Mouse (Mus musculus) gastrocnemius, postnatal 10 days (tissue): ENCODE results near the gene Chil1. TPM values are rescaled to one million over a fixed set of nuclear protein-coding genes. Genes with fewer than 3 reads are reported as not detected.

Experiments
- DNase-seq: peaks from one replicate; pipeline ENCODE4 v3.0.0; 2021; ENCODE audit warnings: mixed read lengths
- long read RNA-seq, 2 experiments: library from polyadenylated mRNA; stranded (forward); transcript quantifications; one replicate each; pipeline ENCODE4 v2.0.0; 2021
- total RNA-seq, 2 experiments: library from RNA; stranded (reverse); gene quantifications; 2 replicates each; pipeline ENCODE4 v1.2.3; 2021

The Chil1 gene
- 1 to 10 TPM; 1.9 TPM for total RNA-seq
- long read RNA-seq, experiment 1, partial matches to known transcripts: 0 of 3 reads
- long read RNA-seq, experiment 1, other reads (novel, unspliced or antisense): 2 of 3 reads
- long read RNA-seq, experiment 2, partial matches to known transcripts: 0 of 4 reads
- long read RNA-seq, experiment 2, other reads (novel, unspliced or antisense): 4 of 4 reads

DNA sequence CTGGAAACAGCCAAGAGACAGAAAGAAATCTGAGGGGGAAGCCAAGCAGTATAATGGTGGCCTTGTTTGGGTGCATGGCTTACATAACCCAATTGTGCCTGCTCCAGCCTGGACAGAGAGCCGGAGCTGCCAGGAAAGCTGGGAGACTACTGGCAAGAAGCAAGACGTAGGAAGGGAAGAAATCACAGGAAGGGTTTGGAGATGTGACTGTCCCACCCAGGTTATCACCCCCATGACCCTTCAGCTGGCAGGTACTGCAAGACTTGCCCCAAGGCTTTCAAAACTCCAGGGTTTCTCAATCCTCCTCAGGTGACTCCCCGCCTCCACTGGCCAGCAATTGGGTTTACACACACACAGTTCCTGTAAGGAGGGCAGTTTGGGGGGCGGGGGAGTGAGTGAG, at the start of gene Chil1:
Gene Chil1 (plus strand): TSS at position 152 of the 400 bp plus-strand sequence.
- no peak for DNase-seq

- DNase-seq: no peak
These were observed 48.7 kb upstream of the Chil1 start for GRCm38 (mm10) chr1:134133316-134133715.

GRCm38 (mm10) chr1:134136351-134136750, 45.6 kb upstream of the Chil1 start:
- DNase-seq: no peak

DNA sequence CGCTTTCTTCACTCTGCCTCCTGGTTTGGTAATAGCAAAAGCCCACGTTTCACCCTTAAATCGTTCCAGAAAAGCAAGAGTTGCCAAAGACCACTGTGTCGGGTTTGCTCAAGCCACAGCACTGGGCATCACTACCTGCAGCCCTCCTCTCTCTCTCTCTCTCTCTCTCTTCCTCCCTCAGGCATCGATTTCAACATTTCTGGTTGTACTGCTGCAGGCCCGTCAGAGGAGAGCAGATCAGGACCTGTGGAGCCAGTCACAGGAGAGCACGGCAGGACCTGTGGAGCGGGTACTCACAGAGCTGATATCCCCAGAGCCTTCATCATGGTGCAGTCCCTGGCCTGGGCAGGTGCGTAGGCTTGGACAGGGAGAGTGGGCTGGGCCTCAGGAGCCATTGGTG, 43.6 kb upstream of the Chil1 start:
- DNase-seq: no peak

DNA sequence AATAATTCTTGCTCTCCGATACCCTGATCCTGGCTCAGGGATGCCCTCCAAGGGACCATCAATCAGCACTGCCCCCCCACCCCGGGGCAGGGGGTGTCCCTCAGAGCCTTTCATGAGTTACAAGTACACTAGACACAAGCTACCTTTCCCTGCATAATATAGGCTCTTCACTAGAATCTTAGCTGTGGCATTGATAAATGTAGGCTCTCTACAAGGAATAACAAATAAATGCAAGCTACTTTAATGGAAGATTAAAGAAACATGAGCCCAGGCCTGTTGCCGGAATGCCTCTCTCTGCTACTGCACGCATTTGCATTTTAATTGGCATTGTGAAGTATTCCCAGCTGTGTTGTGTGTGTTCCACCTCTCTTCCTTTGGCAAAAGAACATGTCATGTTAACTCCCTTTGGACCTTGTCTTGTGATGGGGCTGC, 39.6 kb upstream of the Chil1 start:
- no peak for DNase-seq

GRCm38 (mm10) chr1:134146066-134146465, 35.9 kb upstream of the Chil1 start:
- DNase-seq: no peak

DNA sequence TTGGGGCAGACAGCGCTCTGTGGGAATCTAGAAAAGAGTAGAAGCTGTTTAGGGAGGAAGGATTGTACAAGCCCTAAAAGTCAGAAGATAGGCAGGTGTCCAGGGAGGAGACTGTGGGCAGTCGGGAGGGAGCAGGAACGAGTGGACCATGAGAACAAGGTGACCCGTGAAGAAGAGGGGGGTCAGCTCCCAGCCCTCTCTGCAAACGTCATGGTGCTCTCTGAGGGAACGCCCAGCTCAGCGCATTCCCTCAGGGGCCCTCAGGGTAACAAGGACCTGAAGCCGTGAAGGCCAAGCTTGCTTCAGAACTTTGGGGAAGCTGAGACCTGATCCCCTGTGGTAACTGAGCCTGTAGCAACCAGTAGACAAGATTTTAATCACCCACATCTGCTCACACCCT, 31.9 kb upstream of the Chil1 start:
- DNase-seq: no peak

- no peak for DNase-seq
These were observed 31.2 kb upstream of the Chil1 start for GRCm38 (mm10) chr1:134150745-134151144.

- peak; percentile 73 for DNase-seq
These were observed 30.1 kb upstream of the Chil1 start for GRCm38 (mm10) chr1:134151655-134152412.

DNA sequence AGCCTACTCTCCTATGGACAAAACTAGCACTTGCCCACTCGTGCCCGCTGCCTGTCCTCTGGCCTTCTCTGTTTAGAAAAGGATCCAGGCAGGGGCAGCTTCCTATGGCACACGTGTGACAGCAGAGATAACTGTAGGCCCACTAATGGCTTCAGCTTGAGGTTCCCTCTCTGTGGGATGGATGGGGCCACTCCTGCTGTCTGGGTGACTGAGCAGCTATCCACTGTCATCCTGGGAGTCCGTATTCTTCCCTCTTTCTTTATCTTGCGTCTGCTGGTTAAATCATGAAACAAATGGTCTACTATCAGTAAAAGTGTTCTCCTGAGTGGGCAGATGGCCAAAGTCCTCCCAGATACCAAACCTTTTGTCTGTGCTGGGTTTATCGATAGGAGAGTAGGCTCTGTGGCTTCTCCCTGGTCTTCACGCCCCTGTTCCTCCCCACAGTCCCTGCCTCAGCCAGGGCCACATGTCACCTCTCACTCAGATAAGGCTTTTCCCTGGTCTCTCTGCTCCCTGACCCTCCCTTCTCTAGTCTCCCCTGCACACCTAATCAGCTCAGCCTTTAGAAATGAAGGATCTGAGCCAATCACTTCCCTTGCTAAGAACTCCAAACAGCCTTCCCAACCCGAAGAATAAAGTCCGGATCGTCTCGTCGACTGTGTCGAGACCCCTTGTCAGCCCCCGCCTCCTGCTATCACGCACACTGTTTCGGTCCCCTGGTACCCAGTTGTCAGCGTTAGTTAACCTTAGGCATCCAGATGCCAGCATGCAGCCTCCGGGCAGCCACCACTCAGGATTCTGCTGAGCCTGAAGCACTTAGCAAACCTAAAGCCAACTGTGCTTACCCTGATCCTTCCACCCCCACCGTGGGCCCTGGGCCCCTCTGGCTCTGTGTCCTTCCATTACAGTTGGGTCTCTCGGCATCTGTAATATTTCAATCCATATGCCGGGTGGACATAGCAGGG, 29.1 kb upstream of the Chil1 start:
- DNase-seq: no peak

GRCm38 (mm10) chr1:134154121-134154520, 27.9 kb upstream of the Chil1 start:
- DNase-seq: no peak

- DNase-seq: no peak
These were observed 27.3 kb upstream of the Chil1 start for GRCm38 (mm10) chr1:134154655-134155054.

- DNase-seq: no peak
These were observed 21.6 kb upstream of the Chil1 start for GRCm38 (mm10) chr1:134160404-134160803.

- no peak for DNase-seq
These were observed 20.6 kb upstream of the Chil1 start for GRCm38 (mm10) chr1:134161399-134161798.

GRCm38 (mm10) chr1:134162510-134163225, 19.3 kb upstream of the Chil1 start:
- no peak for DNase-seq

GRCm38 (mm10) chr1:134163476-134163875, 18.5 kb upstream of the Chil1 start:
- no peak for DNase-seq

GRCm38 (mm10) chr1:134164454-134164853, 17.5 kb upstream of the Chil1 start:
- no peak for DNase-seq

- DNase-seq: no peak
These were observed 15.4 kb upstream of the Chil1 start for GRCm38 (mm10) chr1:134166547-134166946.

DNA sequence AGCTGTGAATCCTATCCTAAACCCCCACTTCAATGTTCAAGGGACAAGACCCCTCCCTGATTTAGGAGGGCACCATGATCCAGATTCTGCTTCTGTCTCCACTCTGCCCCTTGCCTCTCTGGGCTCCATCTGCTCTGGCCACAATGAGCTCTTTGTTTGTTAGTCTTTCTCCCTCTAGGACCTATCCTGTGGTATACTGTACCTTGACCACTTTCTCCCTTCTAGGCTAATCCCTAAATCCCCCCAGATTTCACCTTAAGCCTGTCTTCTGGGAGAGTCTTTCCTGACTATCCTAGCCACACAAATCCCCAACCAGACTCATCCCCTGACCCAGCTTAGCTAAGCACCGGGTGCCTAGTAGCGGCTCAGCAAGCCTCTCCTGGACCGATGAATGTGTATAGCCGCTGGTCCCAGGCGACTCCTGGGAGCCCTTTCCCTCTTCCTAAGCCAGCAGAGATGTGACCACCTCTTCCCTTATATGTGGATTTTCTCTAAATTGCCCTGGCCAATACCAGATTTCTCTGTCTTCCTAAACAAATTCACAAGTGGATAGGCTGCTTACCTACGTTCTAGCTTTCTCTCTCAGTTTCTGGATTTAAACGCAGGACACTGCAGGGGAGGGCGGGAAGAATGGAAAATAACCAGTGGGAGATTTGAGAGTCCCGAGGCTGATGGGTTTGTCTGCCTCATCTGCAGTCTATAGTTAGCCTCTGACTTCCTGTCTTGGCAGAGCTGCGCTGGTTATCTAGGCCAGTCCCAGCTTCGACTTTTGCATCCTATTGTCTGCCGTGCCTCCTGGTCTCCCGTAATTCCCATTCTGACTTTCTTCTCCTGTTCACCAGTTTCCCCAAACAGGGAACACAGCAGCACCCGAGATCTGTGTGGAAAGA, 14.3 kb upstream of the Chil1 start:
- DNase-seq: no peak

GRCm38 (mm10) chr1:134168567-134168966, 13.4 kb upstream of the Chil1 start:
- no peak for DNase-seq
